Mouse (Mus musculus) olfactory bulb, adult 2 months (tissue): ENCODE measurements at regions not wholly inside any gene's neighbourhood (a gene's known extent, or its start where the extent isn't known, plus 50 kb on each side); places are given as distances from the start of the nearest gene placed in this dataset.

Experiments
- CTCF ChIP-seq: fragments of 200-500 bp; IDR thresholded peaks from 2 replicates; pipeline ENCODE4 v1.5.1; 2012; ENCODE audit warnings: low read depth, mild to moderate bottlenecking, low read length, moderate library complexity; ENCODE audit not compliant: insufficient read depth
- POLR2A ChIP-seq: fragments of 200-500 bp; IDR thresholded peaks from 2 replicates; pipeline ENCODE4 v1.6.1; 2012; ENCODE audit warnings: mild to moderate bottlenecking, low read depth, low read length, moderate library complexity; ENCODE audit not compliant: insufficient read depth

GRCm38 (mm10) chr10:37683101-37683500 is 544.4 kb upstream of the Marcks start:
- no peak for TF ChIP-seq POLR2A
- no peak for TF ChIP-seq CTCF
